Mouse (Mus musculus): ENCODE measurements around the gene Mettl8.

Mettl8 gene

GRCm38 (mm10) chr2:71033014-71033413, 22.4 kb downstream of the Mettl8 start:
- DNase-seq (ENCODE audit: low read depth) = no peak

GRCm38 (mm10) chr2:71031973-71032794, 23.2 kb downstream of the Mettl8 start:
- peak; percentile 88 for DNase-seq (ENCODE audit: low read depth)

- no peak for DNase-seq (ENCODE audit: low read depth)
These were observed 24.7 kb downstream of the Mettl8 start for GRCm38 (mm10) chr2:71030663-71031062.

GRCm38 (mm10) chr2:71027631-71028030, 27.8 kb downstream of the Mettl8 start:
- no peak for DNase-seq (ENCODE audit: low read depth)

GRCm38 (mm10) chr2:71026787-71027186, 28.6 kb downstream of the Mettl8 start:
- DNase-seq (ENCODE audit: low read depth) = peak; percentile 71

GRCm38 (mm10) chr2:71025576-71026315, 29.6 kb downstream of the Mettl8 start:
- DNase-seq (ENCODE audit: low read depth) = peak; percentile 41

- no peak for DNase-seq (ENCODE audit: low read depth)
These were observed 31.4 kb downstream of the Mettl8 start for GRCm38 (mm10) chr2:71023986-71024385.

GRCm38 (mm10) chr2:71022991-71023390, 32.4 kb downstream of the Mettl8 start:
- no peak for DNase-seq (ENCODE audit: low read depth)

- no peak for DNase-seq (ENCODE audit: low read depth)
These were observed 34.7 kb downstream of the Mettl8 start for GRCm38 (mm10) chr2:71020674-71021073.

GRCm38 (mm10) chr2:71019704-71020375, 35.5 kb downstream of the Mettl8 start:
- peak; percentile 42 for DNase-seq (ENCODE audit: low read depth)

GRCm38 (mm10) chr2:71019277-71019676, 36.1 kb downstream of the Mettl8 start:
- no peak for DNase-seq (ENCODE audit: low read depth)

GRCm38 (mm10) chr2:71013521-71013920, 41.9 kb downstream of the Mettl8 start:
- DNase-seq (ENCODE audit: low read depth) = no peak

- DNase-seq (ENCODE audit: low read depth) = no peak
These were observed 43.6 kb downstream of the Mettl8 start for GRCm38 (mm10) chr2:71011816-71012215.

GRCm38 (mm10) chr2:71004354-71004753, 51.0 kb downstream of the Mettl8 start:
- peak; percentile 25 for DNase-seq (ENCODE audit: low read depth)

- DNase-seq (ENCODE audit: low read depth) = peak; percentile 57
These were observed 52.9 kb downstream of the Mettl8 start for GRCm38 (mm10) chr2:71002509-71002908.

- no peak for DNase-seq (ENCODE audit: low read depth)
These were observed 56.6 kb downstream of the Mettl8 start for GRCm38 (mm10) chr2:70998771-70999170.

GRCm38 (mm10) chr2:70996438-70996837, 58.9 kb downstream of the Mettl8 start:
- DNase-seq (ENCODE audit: low read depth) = no peak

- no peak for DNase-seq (ENCODE audit: low read depth)
These were observed 59.5 kb downstream of the Mettl8 start for GRCm38 (mm10) chr2:70995900-70996299.

GRCm38 (mm10) chr2:70993740-70994139, 61.6 kb downstream of the Mettl8 start:
- DNase-seq (ENCODE audit: low read depth) = no peak

GRCm38 (mm10) chr2:70992715-70993114, 62.7 kb downstream of the Mettl8 start:
- DNase-seq (ENCODE audit: low read depth) = peak; percentile 28

GRCm38 (mm10) chr2:70990196-70990595, 65.2 kb downstream of the Mettl8 start:
- peak; percentile 26 for DNase-seq (ENCODE audit: low read depth)

All from 416B (cell line).